Mouse (Mus musculus) CD4-positive, CD25-positive, alpha-beta regulatory T cell (primary cell): ENCODE results near the gene Idh1. TPM values are rescaled to one million over a fixed set of nuclear protein-coding genes. Genes with fewer than 3 reads are reported as not detected.

Source experiments
- polyA plus RNA-seq: library from polyadenylated mRNA; unstranded; fragments of 100-300 nt; shearing (Covaris generic); gene quantifications from one replicate; pipeline ENCODE4 v1.2.1, GENCODE M21; 2017

The Idh1 gene
- polyA plus RNA-seq = 13.1 TPM

DNA sequence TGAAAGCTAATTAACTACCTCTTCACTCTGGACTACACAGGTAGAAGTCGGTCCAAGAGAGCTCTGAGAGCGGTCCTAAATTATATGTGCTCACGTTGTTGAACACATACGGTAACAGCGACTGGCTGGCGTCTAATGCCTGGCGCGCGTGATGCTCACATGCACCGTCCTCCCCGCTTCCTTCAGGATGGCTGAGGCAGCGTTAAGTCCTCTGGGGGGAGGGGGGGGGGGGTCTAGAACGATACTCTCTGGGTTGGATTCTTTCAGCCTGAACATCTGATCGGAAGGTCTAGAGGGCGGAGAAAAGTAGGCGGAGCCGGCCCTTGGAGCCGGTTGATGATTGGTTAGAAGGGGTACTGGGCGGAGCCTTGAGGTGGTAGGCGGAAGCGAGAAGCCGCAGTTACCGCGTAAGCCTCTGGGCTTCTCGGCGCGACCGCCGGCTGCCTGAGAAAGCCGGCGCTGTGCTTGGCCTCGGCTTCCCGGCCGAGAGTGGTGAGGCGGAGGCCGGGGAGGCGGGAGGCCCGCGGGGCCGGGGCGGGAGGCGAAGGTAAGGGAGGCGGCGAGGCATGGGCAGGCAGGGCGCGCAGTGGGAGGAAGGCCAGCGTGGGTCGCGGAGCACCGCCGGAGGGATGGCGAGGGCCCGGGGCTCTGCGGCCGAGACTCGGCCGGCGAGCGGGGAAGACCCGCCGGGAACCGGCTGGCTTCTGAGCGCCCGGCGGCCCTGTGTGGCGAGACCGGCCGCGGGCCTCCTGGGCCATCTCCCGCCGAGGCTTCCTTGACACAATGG lies at the start of gene Idh1, which contains the start of gene Pikfyve:
Gene Idh1 (minus strand): TSS at position 214 of the 787 bp plus-strand sequence.
Gene Pikfyve (plus strand): TSS at position 397 of the 787 bp plus-strand sequence.

DNA sequence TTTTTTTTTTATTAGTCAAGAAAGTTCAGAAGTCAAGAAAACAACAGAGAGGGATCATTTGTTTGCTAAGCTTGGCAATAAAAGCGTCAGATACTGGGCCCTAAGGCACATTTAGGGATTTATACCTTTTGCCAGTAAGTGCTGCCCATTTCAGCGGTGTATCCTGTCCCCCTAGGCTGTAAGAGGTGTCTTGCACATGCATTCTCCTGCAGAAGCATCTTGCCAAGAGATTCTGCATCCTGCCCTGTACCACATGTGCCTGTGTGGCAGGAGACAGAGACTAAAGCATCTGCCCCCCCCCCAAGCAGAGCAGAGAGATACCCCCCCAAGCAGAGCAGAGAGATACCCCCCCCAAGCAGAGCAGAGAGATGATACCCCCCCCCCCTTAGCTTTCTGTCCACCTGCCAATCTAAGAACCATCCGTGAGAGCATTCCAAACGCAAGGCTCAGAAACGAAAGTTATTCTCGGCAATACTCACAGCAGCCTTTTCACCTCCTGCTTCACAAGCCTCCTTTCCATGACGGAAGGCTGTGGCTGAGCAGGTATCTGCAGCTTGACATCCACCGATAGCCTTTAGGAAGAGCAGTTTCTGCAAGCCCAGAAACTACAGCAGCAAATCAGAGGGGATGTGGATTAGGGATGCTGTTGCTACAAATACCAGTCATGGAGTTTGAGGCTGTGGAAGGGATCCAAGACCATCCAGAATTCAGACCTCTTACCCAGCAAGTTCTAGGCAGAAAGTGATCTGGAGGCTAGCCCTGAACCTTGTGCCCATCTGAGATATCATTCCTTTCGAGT lies 63.5 kb downstream of the Idh1 start, which contains the start of gene D630023F18Rik:
Gene D630023F18Rik (minus strand): TSS at position 641 of the 799 bp plus-strand sequence.

GRCm38 (mm10) chr1:65119438-65119837 lies 66.9 kb downstream of the Idh1 start, which contains the start of gene Gm28845:
TSS of gene Gm28845 (minus strand) at chr1:65119558.

Other genes starting within 250 kb of the Idh1 start
- gene Plekhm3, start 229.7 kb downstream of the Idh1 start, polyA plus RNA-seq = 4.8 TPM
- gene Akr1cl, start 153.7 kb downstream of the Idh1 start, polyA plus RNA-seq = 0.29 TPM
- gene Cryge, start 135.4 kb downstream of the Idh1 start, polyA plus RNA-seq = not detected
- gene Crygd, start 123.0 kb downstream of the Idh1 start, polyA plus RNA-seq = not detected
- not detected for gene Crygc, start 112.8 kb downstream of the Idh1 start, polyA plus RNA-seq
- not detected for gene Crygb, start 104.2 kb downstream of the Idh1 start, polyA plus RNA-seq
- not detected for gene Cryga, start 83.1 kb downstream of the Idh1 start, polyA plus RNA-seq
- not detected for gene Gm28845, start 66.9 kb downstream of the Idh1 start, polyA plus RNA-seq
- not detected for gene D630023F18Rik, start 63.3 kb downstream of the Idh1 start, polyA plus RNA-seq
- 24.2 TPM for gene Pikfyve, start 183 bp upstream of the Idh1 start, polyA plus RNA-seq
- gene Pth2r, start 95.6 kb upstream of the Idh1 start, polyA plus RNA-seq = not detected